Mouse (Mus musculus): Measurements from ENCODE around the gene Ift80.
"Not testable (repeated sequence)": the region's sequence is repeated elsewhere in the genome, so short reads cannot be mapped to it uniquely, and the experiment has no call there.

Gene Ift80

GRCm38 (mm10) chr3:68980898-68981297 is 23.5 kb downstream of the Ift80 start:
- no peak for DNase-seq

DNA sequence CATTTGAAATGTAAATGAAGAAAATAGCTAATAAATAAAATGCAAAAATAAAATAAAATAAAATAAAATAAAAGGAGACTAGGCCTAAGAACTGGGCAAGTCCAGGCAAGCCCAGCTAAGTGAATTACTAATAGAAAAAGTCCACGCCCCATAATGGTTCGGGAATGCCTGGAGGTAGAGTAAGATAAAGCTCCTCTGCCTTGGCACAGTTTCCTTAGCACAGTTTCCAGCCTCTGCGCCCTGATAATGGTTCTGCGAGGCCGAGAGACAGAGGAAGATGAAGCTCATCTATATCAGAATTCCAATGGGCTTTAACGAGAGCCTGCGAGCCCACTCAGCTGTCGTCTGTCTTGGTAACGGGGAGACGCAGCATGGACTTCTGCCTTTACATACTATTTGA is 25.2 kb downstream of the Ift80 start:
- DNase-seq, result no peak

DNA sequence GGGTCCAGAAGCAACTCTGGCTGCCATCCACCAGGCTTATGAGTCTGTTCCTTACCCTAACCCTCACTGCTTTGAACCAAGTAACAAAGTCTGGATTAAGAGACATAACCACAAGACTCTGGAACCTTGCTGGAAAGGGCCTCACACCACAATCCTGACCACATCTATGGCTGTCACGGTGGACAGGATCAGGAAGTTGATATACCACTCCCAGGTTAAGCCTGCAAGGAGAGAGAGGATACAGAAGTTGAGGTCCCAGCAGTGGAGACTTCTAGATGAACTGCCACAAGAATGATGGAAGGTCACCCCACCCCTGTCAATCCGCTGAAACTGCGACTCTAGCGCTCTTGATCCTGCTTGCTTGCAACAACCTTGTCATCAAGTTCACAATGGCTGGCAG is 26.7 kb downstream of the Ift80 start:
- DNase-seq, result no peak

DNA sequence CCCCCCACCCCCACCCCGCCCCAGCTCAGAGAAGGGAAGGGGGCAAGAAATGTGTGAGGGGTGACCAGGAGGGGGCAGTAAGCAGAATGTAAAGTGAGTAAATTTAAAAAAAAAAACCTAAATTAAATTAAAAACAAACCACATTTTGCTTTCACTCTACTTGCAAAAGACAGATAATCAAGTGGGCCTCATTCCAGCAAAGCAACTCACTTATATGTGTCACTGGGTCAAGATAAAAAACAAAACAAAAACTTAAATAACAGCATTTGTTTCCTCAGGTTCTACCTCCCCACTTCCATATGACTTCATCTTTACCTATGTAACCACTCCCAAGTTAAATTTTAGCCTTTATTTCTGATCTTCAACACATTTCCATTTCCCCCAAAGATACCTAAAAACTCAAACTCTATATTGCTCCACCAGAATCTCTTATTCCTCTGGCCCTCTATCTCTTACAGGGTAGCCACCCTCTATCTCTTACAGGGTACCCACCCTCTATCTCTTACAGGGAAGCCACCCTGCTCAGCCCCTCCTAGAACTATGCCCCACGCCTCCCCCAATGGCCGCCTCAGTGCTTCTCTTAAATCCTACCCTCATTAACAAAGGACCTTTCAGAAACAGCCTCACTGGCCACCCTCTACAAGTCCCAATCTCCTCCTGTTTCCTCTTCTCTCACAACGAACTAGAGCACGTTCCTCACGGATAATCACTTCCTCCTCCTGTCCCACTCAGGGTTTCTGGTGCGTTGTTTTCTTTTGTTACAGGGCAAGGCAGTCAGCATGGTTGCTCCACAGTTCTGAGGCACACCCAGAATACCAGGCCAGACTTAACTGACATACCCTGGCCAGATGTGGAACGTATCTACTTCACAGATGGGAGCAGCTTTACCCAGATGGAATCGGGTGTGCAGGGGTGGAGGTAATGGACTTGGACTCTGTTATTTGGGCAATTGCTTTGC is 28.6 kb downstream of the Ift80 start:
- no peak for DNase-seq

- DNase-seq, result no peak
Observed at GRCm38 (mm10) chr3:68974639-68975532, 29.5 kb downstream of the Ift80 start.

DNA sequence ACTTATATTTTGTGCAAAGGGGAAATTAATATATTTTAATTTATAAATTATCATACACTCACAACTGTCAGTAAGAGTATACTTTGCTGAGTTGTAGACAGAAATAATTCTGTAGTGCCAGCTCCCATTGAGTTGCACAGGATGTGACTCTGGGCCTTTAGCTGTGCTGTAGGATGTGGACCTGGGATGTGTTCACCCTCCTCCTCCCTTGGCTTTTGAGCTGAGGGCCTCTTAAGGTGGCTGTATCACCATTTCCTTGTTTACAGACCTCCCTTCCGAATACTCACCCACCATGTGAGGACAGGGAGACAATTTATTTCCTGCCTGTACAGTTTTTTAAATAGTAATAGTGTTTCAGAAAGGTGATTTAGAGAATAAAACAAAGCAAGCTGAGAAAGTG is 30.8 kb downstream of the Ift80 start:
- DNase-seq, result no peak

DNA sequence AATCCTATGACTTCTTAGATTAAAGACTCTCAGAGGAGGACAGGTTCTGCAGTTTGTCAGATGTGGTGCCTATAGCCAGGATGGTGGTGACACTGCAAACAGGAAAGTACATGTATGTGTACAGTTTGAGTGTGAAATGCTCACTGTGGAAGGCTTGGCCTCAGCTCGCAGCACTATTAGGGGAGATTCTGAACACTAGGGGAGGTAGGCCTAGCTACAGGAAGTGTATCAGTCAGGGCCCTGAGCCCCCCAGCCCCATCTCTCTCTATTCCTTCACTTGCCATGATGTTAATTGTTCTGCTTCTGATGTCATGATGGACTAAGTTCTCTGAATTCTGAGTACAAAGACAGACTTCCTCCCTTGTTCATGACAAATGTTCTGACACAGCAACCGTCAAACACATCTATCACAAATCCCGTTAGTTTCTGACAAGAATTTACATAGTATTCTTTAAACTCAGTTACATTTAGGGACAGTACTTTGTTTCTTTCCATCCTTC is 35.2 kb downstream of the Ift80 start:
- DNase-seq, result no peak

GRCm38 (mm10) chr3:68967404-68967803 is 37.0 kb downstream of the Ift80 start:
- no peak for DNase-seq

DNA sequence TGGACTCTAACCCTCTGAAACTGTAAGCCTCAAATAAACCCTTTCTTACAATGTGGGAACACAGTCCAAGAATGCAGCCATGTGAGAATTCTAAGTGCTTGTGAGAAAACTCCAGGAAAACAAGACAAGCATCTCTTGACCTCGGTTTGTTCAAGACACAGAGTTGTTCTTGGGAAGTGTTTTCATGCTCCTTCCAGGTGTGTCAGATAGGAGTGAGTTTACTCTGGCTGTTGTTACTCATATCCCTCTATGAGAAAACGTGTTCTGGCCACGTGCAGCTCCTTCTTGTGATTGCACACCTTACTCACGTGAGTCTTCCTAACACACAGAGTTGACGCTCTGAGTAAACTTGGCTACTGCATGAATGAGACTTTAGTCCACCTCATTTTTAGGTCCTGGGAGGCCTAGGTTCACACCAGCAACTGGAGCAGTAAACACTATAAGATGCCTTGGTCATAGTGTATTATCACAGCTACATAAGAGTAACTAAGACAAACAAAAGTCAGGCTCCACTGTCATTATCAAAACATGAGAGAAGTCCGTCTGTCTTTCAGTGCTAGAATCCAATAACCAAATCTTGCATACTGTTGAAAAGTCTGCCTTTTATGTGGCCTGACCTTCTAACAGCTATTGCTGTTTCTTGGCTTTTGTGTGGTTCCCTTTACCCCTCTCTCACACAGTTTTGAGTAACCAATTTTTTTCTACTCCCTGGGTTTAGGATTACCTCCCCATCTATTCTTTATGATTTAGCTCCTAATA is 37.7 kb downstream of the Ift80 start:
- DNase-seq, result no peak

DNA sequence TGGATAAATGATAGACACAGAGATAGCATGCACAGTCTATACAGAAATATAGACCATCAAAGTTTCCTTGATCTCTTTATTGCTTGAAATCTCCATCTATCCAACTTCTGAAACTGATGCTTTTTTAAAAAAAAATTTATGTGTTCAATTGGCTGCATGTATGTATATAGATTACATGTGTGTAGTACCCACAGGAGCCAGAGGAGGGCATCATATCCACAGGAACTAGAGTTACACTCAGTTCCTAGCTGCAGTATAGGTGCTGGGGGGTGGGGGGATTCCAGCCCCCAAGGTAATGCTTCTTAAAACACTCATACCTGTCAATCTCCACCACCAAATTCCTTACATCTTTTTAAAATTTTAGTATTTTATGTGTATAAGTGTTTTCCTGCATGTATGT is 39.7 kb downstream of the Ift80 start:
- peak in 1 of 2 experiments; percentile 18 for DNase-seq

GRCm38 (mm10) chr3:68957413-68957812 is 47.0 kb downstream of the Ift80 start:
- no peak for DNase-seq

DNA sequence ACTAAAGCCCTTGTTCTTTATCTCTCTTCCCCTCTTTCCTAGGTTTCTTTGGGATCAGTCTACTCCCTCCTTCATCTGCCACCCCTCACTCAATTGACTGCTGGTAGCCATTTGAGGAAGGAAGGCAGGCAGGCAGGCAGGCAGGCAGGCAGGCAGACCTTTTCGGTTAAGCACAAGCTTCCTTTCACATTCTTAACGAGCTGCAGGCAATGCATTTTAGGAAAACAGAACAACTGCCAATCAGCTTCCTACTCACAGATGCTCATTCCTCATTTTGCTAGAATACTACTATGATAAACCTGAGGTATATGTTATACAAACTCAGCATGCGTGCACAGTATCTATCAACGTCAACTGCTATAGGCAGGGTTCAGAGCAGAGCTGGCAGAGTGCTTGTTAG is 47.9 kb downstream of the Ift80 start:
- DNase-seq, result no peak

DNA sequence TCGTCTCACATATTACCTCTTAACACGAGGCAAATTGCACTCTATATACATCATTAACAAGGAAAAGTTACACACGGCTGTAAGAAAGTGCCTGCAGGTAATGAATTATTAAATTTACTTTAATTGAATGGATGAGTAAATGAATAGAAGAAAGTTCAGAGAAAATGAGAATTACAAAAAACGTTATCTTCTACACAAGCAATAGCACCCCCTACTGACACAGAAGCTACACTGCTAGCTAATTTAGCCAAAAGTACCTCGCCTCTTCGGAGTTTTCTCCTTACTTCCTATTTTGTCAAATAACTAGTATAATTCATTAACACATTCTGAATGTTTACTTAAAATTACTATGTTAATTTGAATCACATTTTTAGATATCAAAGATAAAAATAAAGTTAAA is 49.9 kb downstream of the Ift80 start:
- DNase-seq, result peak; percentile 4 to 9

GRCm38 (mm10) chr3:68952707-68953106 is 51.7 kb downstream of the Ift80 start:
- no peak for DNase-seq

GRCm38 (mm10) chr3:68951971-68952370 is 52.4 kb downstream of the Ift80 start:
- DNase-seq, result not testable (repeated sequence)

GRCm38 (mm10) chr3:68949381-68949780 is 55.0 kb downstream of the Ift80 start:
- no peak for DNase-seq

DNA sequence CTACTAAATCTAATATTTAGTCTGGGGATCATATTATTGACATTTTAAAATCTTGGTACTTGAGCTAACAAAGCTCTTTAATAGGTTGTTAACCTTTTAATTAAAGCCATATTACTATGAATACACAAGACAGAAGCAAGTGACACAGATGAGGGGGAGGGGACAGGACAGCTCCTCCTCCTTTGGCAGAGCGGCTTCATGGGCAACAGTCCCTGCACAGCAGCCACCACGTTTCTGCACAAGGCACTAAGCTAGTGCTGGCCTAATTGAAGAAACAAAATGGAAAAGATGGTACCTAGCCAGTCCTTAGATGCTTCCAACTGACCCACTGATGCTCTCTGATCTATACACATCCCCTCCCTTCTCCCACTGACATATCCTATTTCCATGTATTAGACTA is 55.5 kb downstream of the Ift80 start:
- no peak for DNase-seq

- DNase-seq, result no peak
Observed at GRCm38 (mm10) chr3:68941867-68942266, 62.5 kb downstream of the Ift80 start.

DNA sequence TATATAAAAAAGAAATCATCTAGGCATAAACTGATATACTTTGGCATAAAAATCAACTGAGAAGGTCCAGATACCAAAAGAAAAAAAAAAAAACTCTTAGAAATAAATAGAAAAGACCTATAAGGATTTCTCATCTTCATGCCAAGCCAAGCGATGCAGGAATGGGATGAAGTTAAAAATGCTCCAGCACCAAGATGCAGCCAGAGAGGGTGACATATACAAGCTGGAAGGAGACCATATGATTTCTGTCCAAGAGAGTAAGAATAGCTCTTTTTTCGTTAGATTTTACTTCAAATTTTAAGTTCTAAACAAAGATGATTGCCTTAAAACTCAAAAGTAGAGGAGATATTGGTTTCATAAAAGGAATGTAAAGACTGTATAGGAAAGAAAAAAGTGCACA is 64.1 kb downstream of the Ift80 start:
- no peak for DNase-seq

- no peak for DNase-seq
Observed at GRCm38 (mm10) chr3:68939312-68939711, 65.1 kb downstream of the Ift80 start.

DNA sequence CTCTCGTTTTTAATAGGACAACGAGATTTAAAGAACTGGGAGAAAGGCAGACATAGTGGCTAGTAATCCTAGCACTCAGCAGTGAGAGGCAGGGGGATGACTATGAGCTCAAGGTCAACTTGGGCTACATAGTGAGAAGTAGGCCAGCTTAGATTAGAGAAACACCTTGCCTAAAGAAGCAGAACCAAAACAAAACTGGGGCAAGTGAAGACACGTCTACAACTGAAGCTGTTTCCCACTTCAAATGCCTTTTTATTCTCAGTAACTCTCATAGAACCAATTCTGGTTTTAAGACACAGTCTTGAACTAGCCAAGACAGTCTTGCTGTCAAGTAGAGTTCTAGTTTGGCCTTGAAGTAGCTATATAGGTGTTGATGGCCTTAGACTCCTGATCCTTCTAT is 67.7 kb downstream of the Ift80 start:
- DNase-seq, result no peak

- no peak for DNase-seq
Observed at GRCm38 (mm10) chr3:68935498-68935897, 68.9 kb downstream of the Ift80 start.

DNA sequence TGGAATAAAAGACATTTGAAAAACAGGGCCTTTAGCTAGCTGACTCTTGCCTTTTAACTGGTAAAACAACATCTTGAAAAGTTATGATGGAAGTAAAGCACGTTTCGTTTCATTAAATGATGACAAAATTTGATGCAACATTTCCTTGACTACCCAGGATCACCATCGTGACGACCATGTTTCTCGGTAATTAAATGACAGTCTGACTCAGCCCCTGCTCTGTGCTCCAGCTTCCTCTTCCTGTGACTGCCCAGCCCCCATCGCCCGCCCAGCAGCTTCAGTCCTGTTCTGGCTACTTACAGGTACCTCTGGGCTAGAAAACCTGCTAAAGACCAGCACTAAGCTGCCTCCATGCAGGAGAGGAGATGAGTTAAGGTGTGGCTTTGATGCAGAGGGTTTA is 70.1 kb downstream of the Ift80 start:
- no peak for DNase-seq
